Mouse (Mus musculus): ENCODE measurements around the gene Sgsh. TPM values are rescaled to one million over a fixed set of nuclear protein-coding genes. Genes with fewer than 3 reads are reported as not detected.

Sgsh gene
- polyA plus RNA-seq, 1 experiment = 4.2 TPM

- H3K36me3 ChIP-seq (ENCODE audit: control insufficient read depth, insufficient read depth) = peaks cover 26% of the 10 kb centered on the region
- peak overlapping the region; percentile 98 for H3K4me2 ChIP-seq (ENCODE audit: low read depth)
- no peak overlapping the region for H3ac ChIP-seq (ENCODE audit: control insufficient read depth, insufficient read length)
- peaks cover 7% of the 10 kb centered on the region for H3K27me3 ChIP-seq (ENCODE audit: control insufficient read depth, insufficient read depth, insufficient read length)
- TF ChIP-seq MYOD1 (IDR thresholded peaks at IDR 0.05; ENCODE audit: control insufficient read depth in 1 of 3, insufficient read length in 2 of 3, low read depth in 2 of 3) (no peak), SRF (IDR thresholded peaks at IDR 0.05; ENCODE audit: control insufficient read depth, insufficient read length, low read depth) (no peak), MYOG (IDR thresholded peaks at IDR 0.05; ENCODE audit: control insufficient read depth in 1 of 3, insufficient read depth in 1 of 3, insufficient read length in 2 of 3, low read depth in 2 of 3) (no peak), CEBPB (IDR thresholded peaks at IDR 0.05; ENCODE audit: insufficient read depth, poor library complexity, severe bottlenecking) (no peak), E2F4 (IDR thresholded peaks at IDR 0.05; ENCODE audit: insufficient read depth) (no peak), TCF3 (IDR thresholded peaks at IDR 0.05; ENCODE audit: insufficient read length, low read depth) (no peak), MAX (IDR thresholded peaks at IDR 0.05; ENCODE audit: low read depth) (no peak), REST (IDR thresholded peaks at IDR 0.05; ENCODE audit: insufficient read depth, insufficient read length) (no peak), USF1 (IDR thresholded peaks at IDR 0.05; ENCODE audit: low read depth) (no peak)
- peaks cover 28% of the 10 kb centered on the region for H3K79me2 ChIP-seq (ENCODE audit: control insufficient read depth, insufficient read depth)
- peak overlapping the region; percentile 98 for H3K4me3 ChIP-seq
Observed at GRCm38 (mm10) chr11:119297996-119298395, 57.3 kb downstream of the Sgsh start.

Other genes starting within 250 kb of the Sgsh start
- gene Tbc1d16, start 127.0 kb downstream of the Sgsh start, polyA plus RNA-seq (2012; fragmentation: generic; extraction: Trizol) = 8.5 TPM
- 0.07 TPM for gene Ccdc40, start 127.0 kb downstream of the Sgsh start, polyA plus RNA-seq (2012; fragmentation: generic; extraction: Trizol)
- gene Gaa, start 87.6 kb downstream of the Sgsh start, polyA plus RNA-seq (2012; fragmentation: generic; extraction: Trizol) = 86.4 TPM
- 247 TPM for gene Eif4a3, start 55.4 kb downstream of the Sgsh start, polyA plus RNA-seq (2012; fragmentation: generic; extraction: Trizol)
- gene Card14, start 47.8 kb downstream of the Sgsh start, polyA plus RNA-seq (2012; fragmentation: generic; extraction: Trizol) = 1.1 TPM
- 1.5 TPM for gene Slc26a11, start within 50 bp of the Sgsh start, polyA plus RNA-seq (2012; fragmentation: generic; extraction: Trizol)
- gene Rnf213, start 37.6 kb upstream of the Sgsh start, polyA plus RNA-seq (2012; fragmentation: generic; extraction: Trizol) = 16.7 TPM
- 16.6 TPM for gene Endov, start 135.8 kb upstream of the Sgsh start, polyA plus RNA-seq (2012; fragmentation: generic; extraction: Trizol)
- 9.3 TPM for gene Nptx1, start 192.2 kb upstream of the Sgsh start, polyA plus RNA-seq (2012; fragmentation: generic; extraction: Trizol)
- 59.5 TPM for gene Rptor, start 247.4 kb upstream of the Sgsh start, polyA plus RNA-seq (2012; fragmentation: generic; extraction: Trizol)

All from myocyte (in vitro differentiated cells).